Mouse (Mus musculus) frontal cortex, postnatal 36 days (tissue): ENCODE results near the gene Cdc25a.
A peak's percentile ranks its signal among the peaks of the same experiment; 100 is the strongest.

Experiments
- DNase-seq, 2 experiments: peaks; one replicate each; pipeline ENCODE4 v3.0.0; 2022; ENCODE audit warnings: low spot score in 2 of 2

Gene Cdc25a

GRCm38 (mm10) chr9:109894413-109895090 is 19.2 kb downstream of the Cdc25a start:
- peak; percentile 61 to 75 for DNase-seq

- no peak for DNase-seq
These were observed 20.2 kb downstream of the Cdc25a start for GRCm38 (mm10) chr9:109895593-109895992.

GRCm38 (mm10) chr9:109896253-109897150 is 21.1 kb downstream of the Cdc25a start:
- DNase-seq: no peak

- DNase-seq: no peak
These were observed 22.6 kb downstream of the Cdc25a start for GRCm38 (mm10) chr9:109898027-109898426.

GRCm38 (mm10) chr9:109899361-109899760 is 24.0 kb downstream of the Cdc25a start:
- DNase-seq: no peak

- no peak for DNase-seq
These were observed 24.4 kb downstream of the Cdc25a start for GRCm38 (mm10) chr9:109899774-109900173.

- DNase-seq: no peak
These were observed 25.2 kb downstream of the Cdc25a start for GRCm38 (mm10) chr9:109900604-109901003.

GRCm38 (mm10) chr9:109902246-109902645 is 26.9 kb downstream of the Cdc25a start:
- DNase-seq: no peak

- no peak for DNase-seq
These were observed 27.4 kb downstream of the Cdc25a start for GRCm38 (mm10) chr9:109902740-109903139.

GRCm38 (mm10) chr9:109907300-109907699 is 31.9 kb downstream of the Cdc25a start:
- no peak for DNase-seq

GRCm38 (mm10) chr9:109907774-109908465 is 32.5 kb downstream of the Cdc25a start:
- no peak for DNase-seq

GRCm38 (mm10) chr9:109909102-109909501 is 33.7 kb downstream of the Cdc25a start:
- DNase-seq: no peak

GRCm38 (mm10) chr9:109909926-109910325 is 34.5 kb downstream of the Cdc25a start:
- DNase-seq: no peak

- DNase-seq: no peak
These were observed 36.4 kb downstream of the Cdc25a start for GRCm38 (mm10) chr9:109911779-109912178.

GRCm38 (mm10) chr9:109914269-109914926 is 39.0 kb downstream of the Cdc25a start:
- no peak for DNase-seq

- DNase-seq: no peak
These were observed 42.6 kb downstream of the Cdc25a start for GRCm38 (mm10) chr9:109917931-109918330.

GRCm38 (mm10) chr9:109929131-109929530 is 53.8 kb downstream of the Cdc25a start:
- DNase-seq: no peak

- DNase-seq: no peak
These were observed 54.7 kb downstream of the Cdc25a start for GRCm38 (mm10) chr9:109930063-109930462.

GRCm38 (mm10) chr9:109930752-109931151 is 55.4 kb downstream of the Cdc25a start:
- no peak for DNase-seq

- peak; percentile 98 for DNase-seq
These were observed 56.1 kb downstream of the Cdc25a start, which contains the start of gene Map4 for GRCm38 (mm10) chr9:109931257-109932171. TSS of gene Map4 (plus strand) at chr9:109931460.

GRCm38 (mm10) chr9:109932361-109932755 is 57.0 kb downstream of the Cdc25a start:
- DNase-seq: peak; percentile 6 to 25
